Mouse (Mus musculus): ENCODE data around the gene Caly. TPM values are rescaled to one million over a fixed set of nuclear protein-coding genes. Genes with fewer than 3 reads are reported as not detected.
A peak's percentile ranks its signal among the peaks of the same experiment; 100 is the strongest.

Caly gene
- polyA plus RNA-seq, 1 experiment from 2014 or later = 88.6 TPM

GRCm38 (mm10) chr7:140111943-140112342 lies 29.6 kb upstream of the Caly start:
- WGBS = 74% methylated on average over 3 of the region's 3 CpGs
- H3K27me3 ChIP-seq = no peaks in the 10 kb centered on the region
- peaks cover 14% of the 10 kb centered on the region for H3K4me1 ChIP-seq (replicated peaks)
- peaks cover 60% of the 10 kb centered on the region for H3K36me3 ChIP-seq
- H3K27ac ChIP-seq = no peak overlapping the region
- H3K9ac ChIP-seq (replicated peaks) = no peak overlapping the region
- no peak overlapping the region for H3K4me2 ChIP-seq (replicated peaks)
- ATAC-seq = no peak
- H3K4me3 ChIP-seq (replicated peaks) = no peak overlapping the region
- H3K9me3 ChIP-seq = no peaks in the 10 kb centered on the region

DNA sequence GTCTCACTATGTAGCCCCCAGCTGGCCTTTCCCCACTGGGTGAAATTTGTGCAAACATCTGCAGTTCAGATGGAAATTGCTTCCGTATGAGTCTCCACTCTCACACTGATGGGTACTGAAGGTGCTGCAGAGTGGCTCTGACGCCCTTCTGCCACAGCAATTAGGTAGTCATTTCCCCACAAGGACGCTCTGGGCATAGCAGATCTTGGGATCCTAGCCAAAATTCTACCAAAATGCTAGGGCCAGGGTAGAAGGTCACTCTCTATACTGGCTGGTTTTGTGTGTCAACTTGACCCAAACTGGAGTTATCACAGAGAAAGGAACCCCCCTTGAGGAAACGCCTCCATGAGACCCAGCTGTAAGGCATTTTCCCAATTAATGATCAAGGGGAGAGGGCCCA lies 21.7 kb upstream of the Caly start:
- Histone ChIP-seq H3K36me3 (peaks cover 42% of the 10 kb centered on the region), H3K4me3 (replicated peaks) (no peak overlapping the region), H3K4me2 (replicated peaks) (no peak overlapping the region), H3K9me3 (no peaks in the 10 kb centered on the region), H3K27me3 (peaks cover 15% of the 10 kb centered on the region), H3K9ac (replicated peaks) (no peak overlapping the region), H3K27ac (no peak overlapping the region), H3K4me1 (replicated peaks) (peaks cover 18% of the 10 kb centered on the region)
- ATAC-seq = no peak
- WGBS = 86% methylated on average over 4 of the region's 4 CpGs

GRCm38 (mm10) chr7:140101993-140102860 lies 19.9 kb upstream of the Caly start, which contains the start of gene Fuom:
Gene Fuom, minus strand, starts transcription at chr7:140102441.
- Histone ChIP-seq H3K4me3 (replicated peaks) (peak within 1 kb of the TSS; percentile 39), H3K4me2 (replicated peaks) (peak within 1 kb of the TSS; percentile 65), H3K9ac (replicated peaks) (peak within 1 kb of the TSS; percentile 65), H3K36me3 (peaks cover 24% of the 10 kb centered on the region), H3K27me3 (peaks cover 15% of the 10 kb centered on the region), H3K9me3 (no peaks in the 10 kb centered on the region), H3K4me1 (replicated peaks) (peaks cover 18% of the 10 kb centered on the region), H3K27ac (no peak within 1 kb of the TSS)
- peak; percentile 87 for ATAC-seq
- WGBS = 2% methylated on average over 30 of the region's 30 CpGs

- Histone ChIP-seq H3K36me3 (peaks cover 19% of the 10 kb centered on the region), H3K4me1 (replicated peaks) (peaks cover 18% of the 10 kb centered on the region), H3K9me3 (no peaks in the 10 kb centered on the region), H3K4me3 (replicated peaks) (peak overlapping the region; percentile 39), H3K4me2 (replicated peaks) (peak overlapping the region; percentile 65), H3K9ac (replicated peaks) (peak overlapping the region; percentile 65), H3K27ac (no peak overlapping the region), H3K27me3 (peaks cover 15% of the 10 kb centered on the region)
- 72% methylated on average over 10 of the region's 10 CpGs for WGBS
- peak; percentile 31; the same call in 1 of the 2 replicates for ATAC-seq
These were observed 19.1 kb upstream of the Caly start for GRCm38 (mm10) chr7:140101498-140101897.

DNA sequence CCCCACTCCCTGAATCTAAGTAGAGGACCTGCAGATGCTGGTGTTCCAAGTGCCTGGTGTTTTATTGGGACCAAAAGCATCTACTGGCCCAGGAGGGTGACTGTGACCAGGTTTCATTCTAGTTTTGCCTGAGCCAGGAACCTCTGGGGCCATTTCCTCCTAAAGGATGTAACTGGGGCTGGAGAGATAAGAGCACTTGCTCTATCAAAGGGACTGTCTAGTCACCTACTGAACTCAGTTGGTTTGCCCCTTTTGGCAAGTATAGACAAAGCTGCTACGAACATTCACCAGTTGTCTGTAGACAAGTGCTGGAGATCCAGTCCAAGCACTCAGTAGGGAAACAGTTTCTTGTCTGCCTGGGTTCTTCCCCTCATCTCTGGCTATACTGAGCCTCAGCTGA lies 16.1 kb upstream of the Caly start:
- WGBS = 91% methylated on average over 1 of the region's 1 CpGs
- Histone ChIP-seq H3K27ac (no peak overlapping the region), H3K4me1 (replicated peaks) (peaks cover 18% of the 10 kb centered on the region), H3K4me3 (replicated peaks) (no peak overlapping the region), H3K9me3 (no peaks in the 10 kb centered on the region), H3K4me2 (replicated peaks) (no peak overlapping the region), H3K36me3 (no peaks in the 10 kb centered on the region), H3K9ac (replicated peaks) (no peak overlapping the region), H3K27me3 (peaks cover 15% of the 10 kb centered on the region)
- no peak for ATAC-seq

DNA sequence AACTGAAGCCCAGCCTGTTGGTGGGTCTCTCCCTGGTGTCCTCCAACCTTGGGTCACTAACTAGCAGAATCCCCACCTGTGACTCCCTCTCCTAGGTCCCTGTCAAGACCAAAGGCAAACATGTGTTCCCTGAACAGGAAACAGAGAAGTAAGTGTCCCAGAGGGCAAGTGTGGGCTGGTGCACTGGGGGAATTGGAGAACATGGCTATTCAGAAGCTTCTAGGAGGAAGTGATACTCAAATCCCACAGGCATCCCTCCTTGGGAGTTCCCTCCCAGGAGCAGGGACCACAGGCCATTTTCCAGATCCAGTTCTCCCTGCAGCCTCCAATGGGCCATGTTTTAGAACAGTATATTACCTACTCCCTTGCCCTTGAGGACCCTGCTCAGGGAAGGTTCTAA lies 13.7 kb upstream of the Caly start:
- H3K27me3 ChIP-seq = peaks cover 3% of the 10 kb centered on the region; the same call in 1 of the 2 replicates
- no peak overlapping the region for H3K27ac ChIP-seq
- no peak for ATAC-seq
- no peak overlapping the region for H3K4me3 ChIP-seq (replicated peaks)
- H3K4me2 ChIP-seq (replicated peaks) = no peak overlapping the region
- no peak overlapping the region for H3K9ac ChIP-seq (replicated peaks)
- H3K36me3 ChIP-seq = no peaks in the 10 kb centered on the region
- H3K9me3 ChIP-seq = no peaks in the 10 kb centered on the region
- peaks cover 1% of the 10 kb centered on the region; the same call in 1 of the 2 replicates for H3K4me1 ChIP-seq (replicated peaks)

DNA sequence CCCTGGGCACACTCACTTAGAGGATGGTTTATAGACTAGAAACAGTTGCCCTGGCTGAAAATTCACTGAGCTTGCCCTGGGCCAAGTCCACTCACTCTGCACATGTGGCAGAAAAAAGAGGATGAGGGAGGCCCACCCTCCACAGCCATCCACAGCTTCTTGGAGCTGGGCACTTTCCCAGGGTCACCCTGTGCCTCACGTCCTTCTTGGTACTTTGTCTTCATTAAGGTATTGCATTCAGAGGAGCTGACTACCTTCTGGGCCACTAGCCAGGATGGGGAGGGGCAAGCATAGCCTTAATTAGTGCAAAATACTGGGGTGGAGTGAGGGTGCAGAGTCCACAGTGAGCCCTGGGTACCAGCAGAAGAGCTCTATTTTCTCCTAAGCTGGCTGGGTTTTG lies 13.2 kb upstream of the Caly start:
- Histone ChIP-seq H3K9ac (replicated peaks) (no peak overlapping the region), H3K36me3 (no peaks in the 10 kb centered on the region), H3K4me3 (replicated peaks) (no peak overlapping the region), H3K4me2 (replicated peaks) (no peak overlapping the region), H3K27ac (no peak overlapping the region), H3K4me1 (replicated peaks) (no peaks in the 10 kb centered on the region), H3K27me3 (no peaks in the 10 kb centered on the region), H3K9me3 (no peaks in the 10 kb centered on the region)
- 59% methylated on average over 1 of the region's 1 CpGs for WGBS
- no peak for ATAC-seq

DNA sequence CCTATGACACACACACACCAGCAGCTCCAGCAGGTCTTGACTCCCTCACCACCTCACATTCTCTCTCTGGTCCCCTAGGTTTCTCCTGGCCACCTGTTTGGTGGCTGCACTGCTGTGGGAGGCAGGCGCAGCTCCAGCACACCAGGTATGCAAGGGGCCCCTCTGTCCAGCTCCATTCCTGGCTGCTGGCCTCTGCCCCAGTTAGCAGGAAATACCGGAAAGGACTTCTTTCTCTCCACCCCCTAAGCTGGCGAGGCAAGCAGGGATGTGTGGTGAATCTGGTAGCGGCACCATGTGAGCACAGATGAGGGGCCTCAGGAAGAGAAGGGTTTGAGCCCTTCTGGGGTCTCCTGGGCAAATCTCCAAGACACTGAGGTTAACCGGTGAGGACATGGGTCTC lies 12.6 kb upstream of the Caly start:
- Histone ChIP-seq H3K4me2 (replicated peaks) (no peak overlapping the region), H3K9ac (replicated peaks) (no peak overlapping the region), H3K9me3 (no peaks in the 10 kb centered on the region), H3K27ac (no peak overlapping the region), H3K36me3 (no peaks in the 10 kb centered on the region), H3K27me3 (no peaks in the 10 kb centered on the region), H3K4me3 (replicated peaks) (no peak overlapping the region), H3K4me1 (replicated peaks) (no peaks in the 10 kb centered on the region)
- ATAC-seq = no peak
- WGBS = 72% methylated on average over 5 of the region's 5 CpGs

DNA sequence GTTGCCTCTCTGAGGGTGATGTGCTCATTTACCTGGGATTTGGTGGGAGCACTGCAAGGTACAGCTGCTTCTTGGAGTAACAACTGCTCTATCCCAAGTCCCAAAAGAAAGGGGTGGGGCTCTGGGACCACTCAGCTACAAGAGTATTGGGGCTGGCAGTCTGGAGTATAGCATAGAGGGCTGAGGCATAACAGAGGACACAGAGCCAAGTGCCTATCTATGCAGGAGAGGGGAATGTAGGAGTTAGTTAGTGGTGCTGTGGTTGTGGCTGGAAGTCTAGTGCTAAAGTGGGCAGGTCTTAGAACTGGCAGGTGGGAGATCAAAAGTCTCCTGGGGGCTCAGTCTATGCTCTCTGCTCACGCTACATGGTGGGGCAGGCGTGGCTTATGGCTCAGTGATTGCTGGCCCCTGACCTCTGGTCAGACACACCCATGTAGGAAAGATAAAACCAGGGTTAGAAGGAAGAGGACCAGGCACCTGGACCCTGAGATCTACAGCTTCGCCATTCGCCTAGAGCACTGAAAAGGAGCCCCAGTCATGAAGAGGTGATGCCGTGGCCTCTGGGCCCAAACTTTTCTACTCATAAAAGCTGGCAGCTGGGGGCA lies 10.7 kb upstream of the Caly start, which contains the start of gene Prap1:
Gene Prap1, plus strand, starts transcription at position 472 of the 605 bp plus-strand sequence.
- no peaks in the 10 kb centered on the region for H3K9me3 ChIP-seq
- WGBS = 76% methylated on average over 5 of the region's 5 CpGs
- no peaks in the 10 kb centered on the region for H3K36me3 ChIP-seq
- H3K4me1 ChIP-seq (replicated peaks) = no peaks in the 10 kb centered on the region
- no peak within 1 kb of the TSS for H3K27ac ChIP-seq
- ATAC-seq = no peak
- H3K4me3 ChIP-seq (replicated peaks) = no peak within 1 kb of the TSS
- no peak within 1 kb of the TSS for H3K4me2 ChIP-seq (replicated peaks)
- no peak within 1 kb of the TSS for H3K9ac ChIP-seq (replicated peaks)
- H3K27me3 ChIP-seq = no peaks in the 10 kb centered on the region

- no peak for ATAC-seq
- H3K4me3 ChIP-seq (replicated peaks) = no peak overlapping the region
- H3K27ac ChIP-seq = no peak overlapping the region
- no peaks in the 10 kb centered on the region for H3K36me3 ChIP-seq
- H3K4me2 ChIP-seq (replicated peaks) = no peak overlapping the region
- no peak overlapping the region for H3K9ac ChIP-seq (replicated peaks)
- no peaks in the 10 kb centered on the region for H3K27me3 ChIP-seq
- no peaks in the 10 kb centered on the region for H3K4me1 ChIP-seq (replicated peaks)
- 73% methylated on average over 10 of the region's 10 CpGs for WGBS
- H3K9me3 ChIP-seq = no peaks in the 10 kb centered on the region
These were observed 8.3 kb upstream of the Caly start for GRCm38 (mm10) chr7:140090601-140091000.

GRCm38 (mm10) chr7:140081408-140082241 lies 723 bp downstream of the Caly start:
- H3K27me3 ChIP-seq = peaks cover 39% of the 10 kb centered on the region
- H3K4me3 ChIP-seq (replicated peaks) = peak overlapping the region; percentile 50
- peak overlapping the region; percentile 76 for H3K4me2 ChIP-seq (replicated peaks)
- no peaks in the 10 kb centered on the region for H3K9me3 ChIP-seq
- H3K4me1 ChIP-seq (replicated peaks) = peaks cover 38% of the 10 kb centered on the region
- 9% methylated on average over 20 of the region's 20 CpGs for WGBS
- peak overlapping the region; percentile 94 for H3K27ac ChIP-seq
- no peaks in the 10 kb centered on the region for H3K36me3 ChIP-seq
- peak overlapping the region; percentile 69 for H3K9ac ChIP-seq (replicated peaks)
- ATAC-seq = peak; percentile 44

All from midbrain, embryonic 13.5 days (tissue).